Mouse (Mus musculus) left cerebral cortex, adult 8-10 months (tissue): ENCODE measurements around the gene Ssu72. TPM values are rescaled to one million over a fixed set of nuclear protein-coding genes. Genes with fewer than 3 reads are reported as not detected.
"Not testable (repeated sequence)": the region's sequence is repeated elsewhere in the genome, so short reads cannot be mapped to it uniquely, and the experiment has no call there.

Experiments used
- DNase-seq, 2 experiments: peaks; one replicate each; pipeline ENCODE4 v3.0.0; 2022; ENCODE audit warnings: low spot score in 2 of 2
- total RNA-seq, 4 experiments: library from RNA; stranded (reverse); gene quantifications; 2 replicates each; pipeline ENCODE4 v1.2.4; 2022

Gene Ssu72
- total RNA-seq, 4 experiments from 2014 or later = 91.0 to 111 (median 98.8) TPM

- DNase-seq = no peak
These were observed 8.0 kb upstream of the Ssu72 start for GRCm38 (mm10) chr4:155696261-155697255.

GRCm38 (mm10) chr4:155700425-155700824, 4.2 kb upstream of the Ssu72 start:
- DNase-seq = no peak

DNA sequence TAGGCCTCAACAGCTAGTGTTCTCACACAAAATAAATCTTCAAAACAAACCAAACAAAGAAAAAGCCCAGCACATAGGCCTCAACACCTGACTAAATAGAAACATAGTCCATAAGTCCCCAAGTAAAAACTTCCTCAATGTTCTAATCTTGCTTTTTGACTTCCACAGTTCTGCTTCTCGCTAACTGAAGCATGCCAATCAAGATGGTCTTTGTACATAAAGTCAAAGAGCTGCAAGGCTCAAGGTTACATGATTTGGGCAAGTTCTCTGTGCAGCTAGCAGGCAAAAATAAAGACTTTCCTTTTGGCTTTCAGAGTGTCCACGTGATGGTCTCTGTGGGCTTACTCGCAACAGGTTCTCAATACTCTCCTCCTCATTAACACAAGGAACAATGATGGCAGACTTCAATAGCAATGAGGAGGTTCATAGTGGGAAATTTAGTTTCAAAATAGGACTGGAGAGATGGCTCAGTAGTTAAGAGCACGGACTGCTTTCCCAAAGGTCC, 1.1 kb upstream of the Ssu72 start:
- DNase-seq = no peak

DNA sequence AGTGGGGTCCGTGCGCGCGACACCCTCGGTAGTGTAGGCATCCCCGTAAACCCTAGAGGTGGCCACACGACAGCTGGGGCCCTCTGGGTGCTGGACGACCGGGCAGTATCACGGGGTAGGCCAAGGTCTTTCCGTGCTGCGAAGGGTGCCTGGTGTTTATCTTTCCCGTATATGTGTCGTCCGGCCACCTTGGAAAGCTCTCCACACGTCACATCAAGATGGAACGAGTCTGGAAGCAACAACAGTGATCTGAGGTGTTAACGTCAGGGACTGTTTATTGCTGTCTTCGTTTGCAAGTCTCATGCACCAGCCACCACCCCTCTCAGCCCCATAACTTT, 961 bp downstream of the Ssu72 start:
- no peak for DNase-seq

DNA sequence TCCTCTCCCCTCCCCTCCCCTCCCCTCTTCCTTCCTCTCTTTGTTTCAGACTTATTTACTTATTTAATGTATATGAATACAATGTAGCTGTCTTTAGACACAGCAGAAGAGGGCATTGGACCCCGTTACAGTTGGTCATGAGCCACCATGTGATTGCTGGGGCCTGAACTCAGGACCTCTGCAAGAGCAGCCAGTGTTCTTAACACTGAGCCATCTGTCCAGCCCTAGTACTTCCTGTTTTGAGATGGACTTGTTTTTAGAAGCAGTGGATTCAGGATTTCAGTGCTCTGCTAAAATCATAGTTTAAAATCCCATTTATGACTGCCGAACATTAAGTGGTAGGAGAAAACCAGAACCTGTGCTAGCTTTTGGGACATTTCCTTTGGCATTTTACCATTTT, 4.0 kb downstream of the Ssu72 start:
- DNase-seq = no peak

GRCm38 (mm10) chr4:155708988-155709387, 4.4 kb downstream of the Ssu72 start:
- DNase-seq = no peak

GRCm38 (mm10) chr4:155710521-155711252, 6.1 kb downstream of the Ssu72 start:
- no peak for DNase-seq

GRCm38 (mm10) chr4:155721668-155722083, 17.1 kb downstream of the Ssu72 start:
- DNase-seq = no peak

GRCm38 (mm10) chr4:155727993-155728392, 23.4 kb downstream of the Ssu72 start:
- DNase-seq = no peak

- DNase-seq = no peak
These were observed 28.7 kb downstream of the Ssu72 start for GRCm38 (mm10) chr4:155733267-155733666.

GRCm38 (mm10) chr4:155734350-155734941, 29.8 kb downstream of the Ssu72 start, which contains the start of gene Tmem240:
TSS of gene Tmem240 (plus strand) at chr4:155734800.
- peak; percentile 78 to 92 for DNase-seq

GRCm38 (mm10) chr4:155734951-155735702, 30.5 kb downstream of the Ssu72 start:
- DNase-seq = peak in 1 of 2 experiments; percentile 50

- no peak for DNase-seq
These were observed 31.2 kb downstream of the Ssu72 start for GRCm38 (mm10) chr4:155735788-155736187.

- DNase-seq = no peak
These were observed 31.8 kb downstream of the Ssu72 start for GRCm38 (mm10) chr4:155736421-155736820.

DNA sequence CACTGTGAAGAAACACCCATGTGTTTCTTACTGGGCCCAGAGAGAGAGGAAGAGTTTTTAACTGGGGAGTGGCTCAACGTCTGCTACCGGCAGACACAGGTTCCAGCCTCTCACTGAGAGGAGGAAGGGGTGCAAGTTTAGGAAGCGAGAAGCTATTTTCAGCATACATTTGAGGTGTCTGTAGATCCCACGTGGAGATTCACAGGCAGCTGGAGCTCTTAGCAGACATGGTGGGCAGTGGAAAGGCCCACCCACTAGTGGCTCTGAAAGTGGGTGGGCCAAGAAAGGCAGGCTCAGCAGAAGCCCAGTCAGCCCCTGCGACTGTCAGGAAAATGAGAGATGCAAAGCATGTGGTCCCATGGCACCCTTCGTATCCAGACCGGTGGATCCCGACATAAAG, 33.7 kb downstream of the Ssu72 start:
- DNase-seq = peak in 1 of 2 experiments; percentile 73

GRCm38 (mm10) chr4:155739152-155739551, 34.6 kb downstream of the Ssu72 start:
- no peak for DNase-seq

- DNase-seq = no peak
These were observed 35.4 kb downstream of the Ssu72 start for GRCm38 (mm10) chr4:155739741-155740636.

DNA sequence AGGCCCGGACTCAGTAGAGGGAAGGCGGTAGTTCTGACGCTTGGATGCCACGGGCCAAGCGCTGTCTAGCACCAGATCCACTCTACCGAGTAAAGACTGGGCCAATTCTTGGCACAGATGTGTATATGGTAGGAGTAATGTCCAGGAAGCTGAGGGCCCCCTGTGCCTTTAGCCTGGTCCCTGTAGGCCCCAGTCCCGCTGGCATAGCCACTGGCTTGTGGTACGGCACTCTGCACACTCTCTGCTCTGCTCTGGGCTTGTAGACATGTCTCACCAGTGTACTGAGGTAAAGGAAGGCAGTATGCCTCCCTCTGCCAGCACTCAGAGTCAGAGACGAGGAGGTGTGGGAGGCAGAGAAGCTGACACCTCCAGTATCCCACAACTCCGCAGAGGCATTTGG, 36.1 kb downstream of the Ssu72 start:
- DNase-seq = not testable (repeated sequence)

DNA sequence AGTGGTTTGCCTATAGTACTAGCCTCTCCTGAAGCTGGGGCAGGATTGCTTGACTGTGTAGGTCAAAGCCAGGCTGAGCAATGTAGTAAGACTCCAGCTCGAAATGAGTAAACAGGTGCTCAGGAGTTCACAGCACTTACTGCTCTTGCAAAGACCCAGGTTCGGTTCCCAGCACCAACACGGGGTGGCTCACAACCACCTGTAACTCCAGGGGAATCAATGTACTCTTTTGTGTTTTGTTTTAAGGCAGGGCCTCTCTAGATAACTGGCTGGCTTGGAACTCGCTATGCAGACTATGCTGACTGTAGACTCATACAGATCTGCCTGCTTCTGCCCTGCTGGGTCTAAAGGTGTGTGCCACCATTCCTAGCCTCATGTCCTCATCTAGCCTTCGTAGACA, 38.1 kb downstream of the Ssu72 start:
- DNase-seq = no peak

GRCm38 (mm10) chr4:155744474-155744873, 39.9 kb downstream of the Ssu72 start:
- no peak for DNase-seq
